Mouse (Mus musculus) gastrocnemius, postnatal 4 days (tissue): Measurements from ENCODE around the gene Lmo2. TPM values are rescaled to one million over a fixed set of nuclear protein-coding genes. Genes with fewer than 3 reads are reported as not detected.

ENCODE experiments used
- DNase-seq, 2 experiments: peaks; one replicate each; pipeline ENCODE4 v3.0.0; 2021 to 2022; ENCODE audit warnings: low spot score in 2 of 2, mixed read lengths in 2 of 2
- total RNA-seq, 2 experiments: library from RNA; stranded (reverse); gene quantifications; 2 replicates each; pipeline ENCODE4 v1.2.3; 2021

The Lmo2 gene
- total RNA-seq, 2 experiments from 2014 or later, result 21.2 to 23.2 TPM

GRCm38 (mm10) chr2:103938573-103938972 is 19.2 kb upstream of the Lmo2 start:
- no peak for DNase-seq

GRCm38 (mm10) chr2:103939003-103939402 is 18.8 kb upstream of the Lmo2 start:
- no peak for DNase-seq

- no peak for DNase-seq
Measured at GRCm38 (mm10) chr2:103941085-103941484, 16.7 kb upstream of the Lmo2 start.

GRCm38 (mm10) chr2:103944859-103945258 is 12.9 kb upstream of the Lmo2 start:
- no peak for DNase-seq

- DNase-seq, result no peak
Measured at GRCm38 (mm10) chr2:103945571-103946092, 12.2 kb upstream of the Lmo2 start.

- DNase-seq, result no peak
Measured at GRCm38 (mm10) chr2:103946892-103947291, 10.9 kb upstream of the Lmo2 start.

- no peak for DNase-seq
Measured at GRCm38 (mm10) chr2:103947982-103948655, 9.7 kb upstream of the Lmo2 start.

GRCm38 (mm10) chr2:103953050-103953835 is 4.5 kb upstream of the Lmo2 start:
- DNase-seq, result no peak

- DNase-seq, result no peak
Measured at GRCm38 (mm10) chr2:103955714-103956113, 2.1 kb upstream of the Lmo2 start.

GRCm38 (mm10) chr2:103956867-103957266 is 919 bp upstream of the Lmo2 start:
- DNase-seq, result no peak

GRCm38 (mm10) chr2:103958634-103959033 is 848 bp downstream of the Lmo2 start:
- no peak for DNase-seq

- DNase-seq, result no peak
Measured at GRCm38 (mm10) chr2:103959066-103959465, 1.3 kb downstream of the Lmo2 start.

GRCm38 (mm10) chr2:103959574-103959973 is 1.8 kb downstream of the Lmo2 start:
- DNase-seq, result no peak

- DNase-seq, result no peak
Measured at GRCm38 (mm10) chr2:103962349-103962748, 4.6 kb downstream of the Lmo2 start.

GRCm38 (mm10) chr2:103965391-103965790 is 7.6 kb downstream of the Lmo2 start:
- DNase-seq, result no peak

GRCm38 (mm10) chr2:103968186-103968585 is 10.4 kb downstream of the Lmo2 start:
- no peak for DNase-seq

- DNase-seq, result no peak
Measured at GRCm38 (mm10) chr2:103968919-103969436, 11.2 kb downstream of the Lmo2 start.

GRCm38 (mm10) chr2:103969437-103970040 is 11.8 kb downstream of the Lmo2 start:
- peak; percentile 21 to 49 for DNase-seq

GRCm38 (mm10) chr2:103970041-103970790 is 12.4 kb downstream of the Lmo2 start:
- peak; percentile 29 to 52 for DNase-seq

- DNase-seq, result no peak
Measured at GRCm38 (mm10) chr2:103970791-103971649, 13.2 kb downstream of the Lmo2 start.
